Mouse (Mus musculus) cortical plate, adult 2 months (tissue): Measurements from ENCODE around the gene Mllt1.

Experiments
- CTCF ChIP-seq: fragments of 200-500 bp; IDR thresholded peaks from 2 replicates; pipeline ENCODE4 v1.5.1; 2011; ENCODE audit warnings: mild to moderate bottlenecking, control low read depth, low read length; ENCODE audit not compliant: insufficient read depth; ENCODE audit errors: extremely low read depth
- POLR2A ChIP-seq: fragments of 200-500 bp; IDR thresholded peaks from 2 replicates; pipeline ENCODE4 v1.6.1; 2011; ENCODE audit warnings: mild to moderate bottlenecking, low read length, control low read depth; ENCODE audit not compliant: insufficient read depth; ENCODE audit errors: extremely low read depth

DNA sequence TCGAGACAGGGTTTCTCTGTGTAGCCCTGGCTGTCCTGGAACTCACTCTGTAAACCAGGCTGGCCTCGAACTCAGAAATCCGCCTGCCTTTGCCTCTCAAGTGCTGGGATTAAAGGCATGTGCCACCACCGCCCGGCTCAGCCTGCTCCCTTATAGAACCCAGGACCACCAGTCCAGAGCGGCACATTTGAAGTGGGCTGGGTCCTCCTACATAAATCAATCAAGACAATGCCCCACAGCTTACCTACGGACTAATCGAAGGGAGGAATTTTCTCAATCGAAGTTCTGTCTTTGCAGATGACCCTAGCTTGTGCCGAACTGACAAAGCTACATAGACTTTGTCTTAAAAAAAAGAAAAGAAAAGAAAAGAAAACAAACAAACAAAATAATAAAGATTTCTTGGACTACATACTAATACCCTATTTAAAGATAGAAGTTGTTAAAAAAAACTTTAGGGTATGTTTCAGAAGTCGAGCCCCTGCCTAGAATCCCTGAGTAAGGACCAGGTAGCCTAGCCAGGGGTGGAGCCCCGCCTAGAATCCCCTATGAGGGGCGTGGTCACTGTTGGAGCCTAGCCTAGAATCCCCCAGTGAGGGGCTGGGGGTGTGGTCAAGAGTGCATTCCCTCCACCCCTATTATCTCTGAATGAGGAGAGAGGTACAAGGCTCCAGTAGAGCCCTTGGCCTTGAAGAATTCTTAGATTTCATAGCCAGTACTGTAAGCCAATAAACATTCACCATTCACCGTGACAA, 38.9 kb upstream of the Mllt1 start:
- TF ChIP-seq POLR2A (no peak), CTCF (no peak)
